Mouse (Mus musculus) kidney, embryonic 14.5 days (tissue): ENCODE data around the gene Dcn. TPM values are rescaled to one million over a fixed set of nuclear protein-coding genes. Genes with fewer than 3 reads are reported as not detected.
A peak's percentile ranks its signal among the peaks of the same experiment; 100 is the strongest.

ENCODE experiments used
- ATAC-seq: fragments of 200-750 bp; cut with Nextera tagmentation; 2 replicates; pipeline ENCODE4 v1.8.0; 2017; ENCODE audit warnings: moderate number of reproducible peaks, mild to moderate bottlenecking, moderate TSS enrichment, moderate library complexity; ENCODE audit not compliant: low FRiP score, low TSS enrichment
- H3K27ac ChIP-seq: fragments of 300-500 bp; sonication (generic); 2 replicates; pipeline ENCODE4 v1.5.1; 2014; ENCODE audit warnings: low read depth, mild to moderate bottlenecking, low read length, moderate library complexity, mixed read lengths
- H3K27me3 ChIP-seq: fragments of 300-500 bp; sonication (generic); 2 replicates; pipeline ENCODE4 v1.6.1; 2014; ENCODE audit warnings: mild to moderate bottlenecking, low read length; ENCODE audit not compliant: control insufficient read depth, insufficient read depth
- H3K36me3 ChIP-seq: fragments of 300-500 bp; sonication (generic); 2 replicates; pipeline ENCODE4 v1.6.1; 2014; ENCODE audit warnings: low read length, mixed read lengths; ENCODE audit not compliant: control insufficient read depth, insufficient read depth
- H3K4me1 ChIP-seq: fragments of 300-500 bp; sonication (generic); 2 replicates; pipeline ENCODE4 v1.6.1; 2014; ENCODE audit warnings: low read length, mixed read lengths; ENCODE audit not compliant: control insufficient read depth, insufficient read depth
- H3K4me2 ChIP-seq: fragments of 300-500 bp; sonication (generic); replicated peaks from 2 replicates; pipeline ENCODE4 v1.6.1; 2014; ENCODE audit warnings: low read depth, mild to moderate bottlenecking, low read length
- H3K4me3 ChIP-seq: fragments of 300-500 bp; sonication (generic); 2 replicates; pipeline ENCODE4 v1.5.1; 2014; ENCODE audit warnings: mild to moderate bottlenecking, low read length
- H3K9ac ChIP-seq: fragments of 300-500 bp; sonication (generic); 2 replicates; pipeline ENCODE4 v1.6.1; 2014; ENCODE audit warnings: low read depth, mild to moderate bottlenecking, low read length, moderate library complexity
- H3K9me3 ChIP-seq: fragments of 300-500 bp; sonication (generic); 2 replicates; pipeline ENCODE4 v1.6.1; 2016; ENCODE audit warnings: low read length; ENCODE audit not compliant: control insufficient read depth
- WGBS: fragments of 180-500 bp; shearing (Covaris S2); extraction: QIAGEN DNeasy Blood & Tissue Kit; methylation state at CpG from one replicate; pipeline ENCODE4 v1.1.7; 2014; 5-methylcytosine and 5-hydroxymethylcytosine counted together
- polyA plus RNA-seq: library from polyadenylated mRNA; unstranded; fragments of >200 nt; fragmentation: Nextera tagmentation; extraction: Ambion mirVana; gene quantifications from 2 replicates; pipeline ENCODE4 v1.2.1, GENCODE M21; 2014

Dcn gene
- polyA plus RNA-seq, 1 experiment from 2014 or later = 113 TPM

DNA sequence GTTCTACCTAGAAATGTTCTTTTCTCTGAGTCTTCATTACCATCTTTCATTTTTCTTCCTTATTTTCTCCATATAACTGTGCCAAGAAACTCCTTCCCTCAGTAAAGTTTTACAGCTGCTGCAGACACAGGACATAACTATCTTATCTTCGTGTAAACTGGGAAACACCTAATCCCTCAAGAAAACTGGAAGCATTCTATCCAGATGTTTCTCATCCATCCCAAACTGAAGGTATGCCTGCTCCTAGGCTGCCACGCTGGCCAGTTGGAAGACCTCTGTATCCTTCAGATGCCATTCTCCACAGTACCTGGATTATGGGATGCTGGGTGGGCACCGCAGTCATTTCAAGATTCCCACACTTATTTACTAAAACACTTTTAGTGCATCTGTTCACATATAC is 44.0 kb downstream of the Dcn start:
- H3K9me3 ChIP-seq = no peaks in the 10 kb centered on the region
- H3K4me1 ChIP-seq = no peaks in the 10 kb centered on the region
- no peaks in the 10 kb centered on the region for H3K36me3 ChIP-seq
- H3K27me3 ChIP-seq = no peaks in the 10 kb centered on the region
- no peak overlapping the region for H3K4me3 ChIP-seq
- no peak overlapping the region for H3K4me2 ChIP-seq
- no peak overlapping the region for H3K27ac ChIP-seq
- no peak overlapping the region for H3K9ac ChIP-seq
- ATAC-seq = no peak
- 82% methylated on average over 3 of the region's 3 CpGs for WGBS

DNA sequence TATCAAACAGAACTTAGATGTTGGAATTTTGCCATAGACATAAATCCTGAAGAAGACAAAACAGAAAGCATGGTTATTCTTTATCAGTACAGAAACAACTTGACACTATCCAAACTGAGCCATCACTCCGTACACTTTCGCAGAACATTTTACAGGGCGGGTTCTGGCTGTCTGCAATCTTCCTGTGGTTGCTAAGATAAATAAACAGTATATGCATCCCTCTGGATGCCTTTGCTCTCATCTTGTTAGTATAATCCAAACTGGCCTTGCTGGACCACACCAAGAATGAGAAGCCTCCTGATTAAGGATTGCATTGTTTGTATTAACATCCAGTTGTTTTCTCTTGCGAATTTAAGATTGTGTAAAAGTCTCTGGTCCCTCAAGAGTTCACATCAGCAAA is 56.3 kb downstream of the Dcn start:
- Histone ChIP-seq H3K4me3 (no peak overlapping the region), H3K4me1 (no peaks in the 10 kb centered on the region), H3K27ac (no peak overlapping the region), H3K27me3 (no peaks in the 10 kb centered on the region), H3K9ac (no peak overlapping the region), H3K9me3 (no peaks in the 10 kb centered on the region), H3K36me3 (no peaks in the 10 kb centered on the region), H3K4me2 (no peak overlapping the region)
- WGBS = 64% methylated on average over 4 of the region's 4 CpGs
- no peak for ATAC-seq

DNA sequence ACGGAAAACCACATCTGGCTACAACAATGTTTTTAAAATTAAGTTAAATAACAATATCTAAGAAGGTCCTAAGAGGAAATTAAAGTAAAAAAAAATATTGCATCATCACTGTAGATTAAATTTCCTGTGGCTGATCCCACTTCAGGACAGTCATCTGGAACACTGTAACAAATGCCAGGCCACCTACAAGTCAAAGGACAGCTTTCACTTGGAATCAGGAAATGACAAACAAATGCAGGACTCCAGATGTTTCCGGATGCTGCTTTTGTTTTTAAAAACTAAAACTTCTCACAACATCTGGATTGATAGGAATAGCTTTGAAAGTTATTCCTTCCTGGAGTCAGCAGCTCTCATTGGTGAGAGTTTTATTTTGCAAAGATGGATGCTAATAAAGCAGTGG is 57.5 kb downstream of the Dcn start:
- Histone ChIP-seq H3K4me1 (no peaks in the 10 kb centered on the region), H3K27me3 (no peaks in the 10 kb centered on the region), H3K9ac (no peak overlapping the region), H3K27ac (no peak overlapping the region), H3K4me3 (no peak overlapping the region), H3K36me3 (no peaks in the 10 kb centered on the region), H3K4me2 (no peak overlapping the region), H3K9me3 (no peaks in the 10 kb centered on the region)
- ATAC-seq = no peak
- WGBS = 61% methylated on average over 2 of the region's 2 CpGs

- ATAC-seq = no peak
- H3K9me3 ChIP-seq = no peaks in the 10 kb centered on the region
Observed at GRCm38 (mm10) chr10:97538202-97538601, 58.8 kb downstream of the Dcn start.

DNA sequence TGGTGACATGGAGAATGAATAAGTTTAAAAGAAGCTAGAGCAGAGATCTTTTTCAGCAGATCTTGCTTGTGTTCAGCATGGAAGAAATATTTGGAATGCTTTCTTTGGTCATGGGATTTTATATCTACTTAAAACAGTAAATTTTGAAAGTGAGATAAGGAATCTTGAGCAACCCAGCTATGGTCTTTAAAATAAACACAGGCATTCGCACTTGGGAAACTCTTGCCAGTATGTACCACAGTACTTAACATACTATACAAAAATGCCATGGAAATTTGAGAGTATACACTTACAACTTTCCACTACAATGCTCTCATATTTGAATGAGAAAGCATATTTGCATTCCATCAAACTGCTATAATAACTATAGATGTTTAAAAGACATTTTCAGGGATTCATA is 68.3 kb downstream of the Dcn start:
- ATAC-seq = no peak
- 68% methylated on average over 1 of the region's 1 CpGs for WGBS
- no peak overlapping the region for H3K27ac ChIP-seq

More at GRCm38 (mm10) chr10:97538202-97538601, 58.8 kb downstream of the Dcn start:
- no peaks in the 10 kb centered on the region for H3K36me3 ChIP-seq
- no peak overlapping the region for H3K27ac ChIP-seq
- no peak overlapping the region for H3K4me2 ChIP-seq
- no peaks in the 10 kb centered on the region for H3K4me1 ChIP-seq
- WGBS = 90% methylated on average over 4 of the region's 4 CpGs
- no peak overlapping the region for H3K9ac ChIP-seq
- no peaks in the 10 kb centered on the region for H3K27me3 ChIP-seq
- no peak overlapping the region for H3K4me3 ChIP-seq

DNA sequence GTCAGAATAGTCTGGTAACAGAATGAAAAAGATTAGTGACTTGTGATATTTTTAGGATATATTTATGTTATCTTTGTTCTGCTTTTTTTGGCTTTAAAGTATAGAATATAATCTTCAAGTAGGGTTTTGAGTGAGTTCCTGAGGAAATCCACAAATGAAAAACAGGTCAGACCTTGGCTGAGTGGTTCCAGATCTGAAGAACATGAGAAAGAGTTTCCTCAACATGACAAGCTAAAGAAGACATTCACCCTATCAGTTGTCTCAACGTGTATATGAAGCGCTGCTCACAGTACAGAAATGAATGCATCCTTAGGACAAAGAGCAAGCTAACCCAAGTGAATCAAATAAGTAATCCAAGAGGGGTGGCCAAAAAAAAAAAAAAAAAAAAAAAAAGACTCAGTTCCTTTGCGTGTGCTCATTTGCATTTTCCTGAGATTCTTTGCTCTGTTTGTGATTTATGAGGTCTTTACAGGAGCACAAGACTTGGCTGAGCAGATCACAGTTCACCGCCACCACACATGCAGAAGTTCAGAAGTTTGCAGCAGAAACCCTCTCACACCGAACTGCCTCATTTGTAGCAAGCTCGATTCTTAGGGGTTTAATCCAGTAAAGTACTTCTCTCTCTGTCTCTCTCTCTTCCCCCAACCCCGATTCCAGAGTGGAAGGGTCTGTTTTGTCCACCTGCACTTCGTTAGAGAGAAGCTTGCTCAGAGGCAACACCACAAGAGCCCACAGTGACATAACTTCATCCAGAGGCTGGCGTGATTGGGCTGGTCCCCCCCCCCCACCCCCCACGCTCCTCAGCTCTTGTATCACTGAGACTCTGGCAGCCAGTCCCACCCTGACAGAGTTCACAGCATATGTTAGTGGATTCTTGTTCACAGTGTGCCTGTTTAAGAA is 85.8 kb downstream of the Dcn start, which contains the start of gene Lum:
Gene Lum, plus strand, starts transcription at position 172 of the 900 bp plus-strand sequence.
- no peaks in the 10 kb centered on the region for H3K9me3 ChIP-seq
- peak within 1 kb of the TSS; percentile 44; the same call in 1 of the 2 replicates for H3K27ac ChIP-seq
- H3K27me3 ChIP-seq = no peaks in the 10 kb centered on the region
- peak; percentile 68; the same call in 1 of the 2 replicates for ATAC-seq
- H3K4me2 ChIP-seq = 0 out of 2 replicates have a peak within 1 kb of the TSS, but pooled peaks have one; percentile 13
- 43% methylated on average over 10 of the region's 10 CpGs for WGBS
- H3K4me1 ChIP-seq = peaks cover 7% of the 10 kb centered on the region
- H3K4me3 ChIP-seq = peak within 1 kb of the TSS; percentile 7; the same call in 1 of the 2 replicates
- no peaks in the 10 kb centered on the region; the same call in 1 of the 2 replicates for H3K36me3 ChIP-seq
- H3K9ac ChIP-seq = no peak within 1 kb of the TSS

More for the DNA sequence above, 68.3 kb downstream of the Dcn start:
- H3K9ac ChIP-seq = no peak overlapping the region
- no peaks in the 10 kb centered on the region for H3K4me1 ChIP-seq
- H3K27me3 ChIP-seq = no peaks in the 10 kb centered on the region
- H3K36me3 ChIP-seq = no peaks in the 10 kb centered on the region
- H3K4me2 ChIP-seq = no peak overlapping the region
- no peaks in the 10 kb centered on the region for H3K9me3 ChIP-seq
- H3K4me3 ChIP-seq = no peak overlapping the region

DNA sequence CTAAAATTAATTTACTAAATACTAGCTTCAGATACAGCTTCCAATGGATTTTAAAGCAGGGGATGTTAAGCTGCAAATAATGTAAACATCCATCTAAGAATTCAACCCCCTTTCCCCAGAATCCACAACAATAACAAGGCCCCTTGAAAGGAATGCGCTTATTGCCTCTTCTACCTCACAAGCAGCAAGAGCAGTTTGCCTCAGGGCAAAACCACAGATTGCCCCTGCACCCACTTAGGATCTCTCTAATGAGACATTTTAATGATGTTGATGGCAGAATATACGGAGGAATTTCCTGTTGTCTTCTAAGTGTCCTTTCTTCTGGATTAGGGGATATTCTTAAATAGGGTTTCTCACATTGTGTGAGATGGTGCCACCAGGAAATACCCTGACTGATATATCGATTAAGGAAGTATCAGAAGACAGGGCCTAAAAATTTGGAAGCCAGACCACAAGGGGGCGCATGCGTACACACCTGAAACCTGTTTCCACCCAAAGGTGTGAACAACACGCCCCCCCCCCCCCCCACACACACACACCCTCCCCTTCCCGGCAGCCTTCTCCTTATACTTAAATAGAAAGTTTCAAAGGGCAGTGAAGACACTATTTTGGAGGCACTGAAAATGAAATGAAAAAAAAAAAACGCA is 88.2 kb downstream of the Dcn start:
- Histone ChIP-seq H3K27ac (no peak overlapping the region), H3K4me2 (no peak overlapping the region), H3K9ac (no peak overlapping the region), H3K4me1 (peaks cover 7% of the 10 kb centered on the region), H3K36me3 (no peaks in the 10 kb centered on the region; the same call in 1 of the 2 replicates), H3K9me3 (no peaks in the 10 kb centered on the region), H3K4me3 (no peak overlapping the region; the same call in 1 of the 2 replicates), H3K27me3 (no peaks in the 10 kb centered on the region)
- 63% methylated on average over 8 of the region's 8 CpGs for WGBS
- ATAC-seq = no peak
